Mouse (Mus musculus) cerebellum, adult 2 months (tissue): Measurements from ENCODE around the gene Peak1.

ENCODE experiments used
- CTCF ChIP-seq: fragments of 200-500 bp; IDR thresholded peaks from 2 replicates; pipeline ENCODE4 v1.5.1; 2011; ENCODE audit warnings: low read depth, mild to moderate bottlenecking, control low read depth, low read length, moderate library complexity, borderline replicate concordance; ENCODE audit not compliant: insufficient read depth
- POLR2A ChIP-seq: fragments of 200-500 bp; IDR thresholded peaks from 2 replicates; pipeline ENCODE4 v1.6.1; 2011; ENCODE audit warnings: low read length, control low read depth, borderline replicate concordance; ENCODE audit not compliant: insufficient read depth

DNA sequence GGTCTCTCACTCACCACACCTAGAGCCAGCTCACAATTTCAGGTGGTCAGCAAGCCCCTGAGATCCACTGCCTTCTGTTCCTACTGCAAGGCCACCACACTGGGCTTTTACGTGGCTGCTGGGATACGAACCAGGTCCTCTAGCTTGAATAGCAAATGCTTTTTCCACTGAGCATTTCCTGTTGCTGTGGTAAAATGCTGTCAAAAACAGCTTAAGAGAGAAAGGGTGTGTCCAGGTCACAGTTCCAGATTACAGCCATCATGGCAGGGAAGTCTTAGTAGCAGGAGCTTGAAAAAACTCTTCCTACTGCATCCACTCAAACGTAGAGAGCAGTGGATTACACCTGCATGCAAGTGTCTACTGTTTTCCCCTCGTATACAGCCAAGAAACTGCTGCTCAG is 7.0 kb upstream of the Peak1 start:
- no peak for TF ChIP-seq POLR2A
- TF ChIP-seq CTCF: no peak
